Comparison of ENCODE assay signal across 13 mouse cellular contexts in genomic region chr3:154136501-154136900, GRCm38 (mm10).
"Had no signal": no experiment of that assay in that cellular context is flagged by ENCODE, and none has a peak within 500 bp of the region (broad histone marks: within the 10 kb centered on the region; RNA-seq: fewer than 3 reads in every experiment).

No protein-coding gene starts in this region.

- H3K27me3 ChIP-seq: liver, embryonic 13.5 days had no signal

- H3K4me1 ChIP-seq: liver, embryonic 13.5 days had no signal

- H3K27ac ChIP-seq: liver, embryonic 13.5 days had no signal

- DNase-seq: kidney, adult 11 months; kidney, adult 8-10 months; kidney, postnatal 14 days; liver, embryonic 13.5 days; lung, adult 2 months; lung, postnatal 14 days; lung, postnatal 4 days; midbrain, embryonic 14.5 days; right cerebral cortex, postnatal 14 days; spleen, adult 18-20 months; thymus, adult 18-20 months; thymus, postnatal 36 days had no signal

- H3K4me2 ChIP-seq: liver, embryonic 13.5 days; midbrain, embryonic 11.5 days had no signal

- H3K4me3 ChIP-seq: liver, embryonic 13.5 days had no signal

- H3K9me3 ChIP-seq: liver, embryonic 13.5 days had no signal

- H3K9ac ChIP-seq: liver, embryonic 13.5 days had no signal

- H3K36me3 ChIP-seq: liver, embryonic 13.5 days had no signal
